Mouse (Mus musculus): ENCODE results near the gene Tmem102.

The Tmem102 gene

GRCm38 (mm10) chr11:69789431-69789830 is 16.0 kb downstream of the Tmem102 start:
- no peak for DNase-seq (ENCODE audit: low read depth, low spot score)

- no peak for DNase-seq (ENCODE audit: low read depth, low spot score)
These were observed 18.1 kb downstream of the Tmem102 start for GRCm38 (mm10) chr11:69787306-69787705.

- DNase-seq (ENCODE audit: low read depth, low spot score) = no peak
These were observed 20.6 kb downstream of the Tmem102 start for GRCm38 (mm10) chr11:69784793-69785272.

- DNase-seq (ENCODE audit: low read depth, low spot score) = no peak
These were observed 23.6 kb downstream of the Tmem102 start for GRCm38 (mm10) chr11:69781828-69782227.

GRCm38 (mm10) chr11:69778985-69779384 is 26.4 kb downstream of the Tmem102 start:
- no peak for DNase-seq (ENCODE audit: low read depth, low spot score)

GRCm38 (mm10) chr11:69778258-69778982 is 27.0 kb downstream of the Tmem102 start:
- no peak for DNase-seq (ENCODE audit: low read depth, low spot score)

GRCm38 (mm10) chr11:69777504-69778257 is 27.7 kb downstream of the Tmem102 start:
- no peak for DNase-seq (ENCODE audit: low read depth, low spot score)

- DNase-seq (ENCODE audit: low read depth, low spot score) = no peak
These were observed 28.9 kb downstream of the Tmem102 start for GRCm38 (mm10) chr11:69776488-69776887.

- no peak for DNase-seq (ENCODE audit: low read depth, low spot score)
These were observed 29.7 kb downstream of the Tmem102 start for GRCm38 (mm10) chr11:69775716-69776115.

GRCm38 (mm10) chr11:69774961-69775360 is 30.5 kb downstream of the Tmem102 start:
- no peak for DNase-seq (ENCODE audit: low read depth, low spot score)

- no peak for DNase-seq (ENCODE audit: low read depth, low spot score)
These were observed 37.9 kb downstream of the Tmem102 start for GRCm38 (mm10) chr11:69767625-69767909.

GRCm38 (mm10) chr11:69766872-69767624 is 38.4 kb downstream of the Tmem102 start:
- DNase-seq (ENCODE audit: low read depth, low spot score) = no peak

GRCm38 (mm10) chr11:69766126-69766609 is 39.3 kb downstream of the Tmem102 start:
- no peak for DNase-seq (ENCODE audit: low read depth, low spot score)

GRCm38 (mm10) chr11:69765221-69766125 is 40.0 kb downstream of the Tmem102 start, which contains the start of gene Zbtb4:
Zbtb4 (plus strand) TSS chr11:69765912.
- no peak for DNase-seq (ENCODE audit: low read depth, low spot score)

- DNase-seq (ENCODE audit: low read depth, low spot score) = peak; percentile 47
These were observed 41.9 kb downstream of the Tmem102 start for GRCm38 (mm10) chr11:69763551-69763950.

GRCm38 (mm10) chr11:69761868-69762267 is 43.6 kb downstream of the Tmem102 start, which contains the start of gene Slc35g3:
Slc35g3 (minus strand) TSS chr11:69761968.
- DNase-seq (ENCODE audit: low read depth, low spot score) = no peak

GRCm38 (mm10) chr11:69760901-69761200 is 44.6 kb downstream of the Tmem102 start:
- DNase-seq (ENCODE audit: low read depth, low spot score) = no peak

GRCm38 (mm10) chr11:69760160-69760900 is 45.1 kb downstream of the Tmem102 start:
- no peak for DNase-seq (ENCODE audit: low read depth, low spot score)

GRCm38 (mm10) chr11:69758971-69759721 is 46.3 kb downstream of the Tmem102 start:
- DNase-seq (ENCODE audit: low read depth, low spot score) = peak; percentile 96

All from 3T3-L1 (cell line).